Mouse (Mus musculus) liver, embryonic 14.5 days (tissue): Measurements from ENCODE around the gene Timm44.

ENCODE experiments used
- CTCF ChIP-seq: IDR thresholded peaks from 2 replicates; pipeline ENCODE4 v1.5.1; 2016; ENCODE audit warnings: antibody characterized with exemption, low read depth, control low read depth
- EP300 ChIP-seq: IDR thresholded peaks from 2 replicates; pipeline ENCODE4 v1.6.1; 2016; ENCODE audit warnings: antibody characterized with exemption, low read depth

DNA sequence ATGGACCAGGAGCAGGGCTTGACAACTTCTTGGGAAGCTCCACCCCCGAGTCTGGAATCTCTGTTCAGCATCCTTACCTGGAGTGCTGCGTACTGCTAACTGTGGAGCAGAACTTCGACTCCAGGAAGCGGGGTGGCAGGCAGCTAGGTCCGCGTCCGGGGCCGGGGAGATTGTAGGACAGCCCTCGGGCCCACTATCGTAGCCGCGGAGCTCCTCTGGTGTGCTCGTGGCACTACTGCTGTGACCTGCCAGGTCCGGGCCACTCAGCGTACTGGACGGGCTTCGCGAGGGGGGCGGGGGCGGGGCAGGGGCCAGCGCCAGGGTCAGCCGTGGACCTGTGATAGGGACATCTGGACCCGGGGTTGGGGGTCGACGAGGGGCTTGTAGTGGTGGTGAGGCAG is 62.9 kb downstream of the Timm44 start:
- TF ChIP-seq CTCF (no peak), EP300 (no peak)
